Mouse (Mus musculus) spleen, postnatal 0 days (tissue): ENCODE results near the gene Olfr365. TPM values are rescaled to one million over a fixed set of nuclear protein-coding genes. Genes with fewer than 3 reads are reported as not detected.

Source experiments
- polyA plus RNA-seq: library from polyadenylated mRNA; unstranded; fragments of >200 nt; fragmentation: Nextera tagmentation; extraction: Ambion mirVana; gene quantifications from 2 replicates; pipeline ENCODE4 v1.2.1, GENCODE M21; 2015

The Olfr365 gene
- not detected in 2 replicates for polyA plus RNA-seq

DNA sequence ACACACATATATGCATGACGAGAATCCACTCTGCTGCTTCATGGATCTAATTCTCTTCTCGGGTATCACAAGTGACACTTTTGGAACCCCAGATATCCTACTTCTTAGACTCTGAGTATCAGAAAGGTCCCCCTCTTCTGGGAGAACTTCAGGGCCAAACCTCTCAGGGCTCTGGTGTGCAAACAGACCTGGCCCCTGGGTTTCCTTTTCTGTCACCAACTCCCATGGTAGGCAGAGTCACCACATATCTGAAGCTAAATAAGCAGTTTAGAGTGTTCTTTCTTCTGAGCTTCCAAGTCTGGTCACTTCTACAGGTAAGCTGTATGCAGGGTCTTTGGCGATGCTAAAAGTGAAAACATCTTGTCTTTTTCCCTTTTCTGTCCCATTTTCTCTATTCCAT lies at the start of gene Olfr365:
TSS of gene Olfr365 (plus strand) at position 301 of the 400 bp plus-strand sequence.

DNA sequence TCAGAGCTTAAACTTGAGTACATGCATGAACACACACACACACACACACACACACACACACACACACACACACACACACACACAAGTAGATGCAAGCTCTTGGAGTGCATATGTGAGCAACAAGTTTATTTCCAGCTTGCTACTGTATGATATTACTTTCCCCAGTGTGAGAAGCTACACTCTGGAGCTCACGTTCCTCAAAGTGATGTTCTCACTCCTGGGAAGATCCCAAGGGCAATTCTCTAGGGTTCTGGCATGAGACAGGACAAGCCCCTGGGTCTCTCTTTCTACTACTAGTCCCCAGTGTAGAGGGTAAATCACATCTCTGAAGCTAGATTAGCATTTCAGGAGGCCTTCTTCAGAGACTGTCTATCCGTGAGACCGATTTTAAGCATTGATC lies 49.0 kb upstream of the Olfr365 start, which contains the start of gene Olfr364-ps1:
TSS of gene Olfr364-ps1 (plus strand) at position 301 of the 400 bp plus-strand sequence.

DNA sequence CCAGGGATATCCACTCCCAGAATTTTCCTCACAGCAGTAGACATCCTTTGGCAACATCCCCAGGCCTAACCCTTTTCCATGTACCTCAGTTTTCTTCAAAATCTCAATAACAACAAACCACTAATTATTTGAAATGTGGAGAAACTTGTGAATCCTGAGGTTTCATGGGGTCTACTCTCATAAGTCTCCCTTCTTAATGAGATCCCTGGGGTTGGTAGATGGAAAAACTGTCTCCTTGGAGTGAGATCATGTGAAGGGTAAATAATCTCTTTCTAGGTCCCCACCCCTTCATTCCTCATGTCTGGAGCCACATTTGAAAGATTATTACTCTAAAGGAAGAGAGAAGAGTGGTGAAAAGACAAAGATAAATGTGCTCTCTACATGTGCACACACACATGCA lies 23.3 kb downstream of the Olfr365 start, which contains the start of gene Olfr366:
TSS of gene Olfr366 (plus strand) at position 301 of the 400 bp plus-strand sequence.

Other genes with a start within 250 kb of the Olfr365 start
- gene Olfr357, start 194.4 kb upstream of the Olfr365 start, polyA plus RNA-seq = not detected in 2 replicates
- gene Olfr358, start 178.9 kb upstream of the Olfr365 start, polyA plus RNA-seq = not detected in 2 replicates
- gene Olfr360, start 122.5 kb upstream of the Olfr365 start, polyA plus RNA-seq = not detected in 2 replicates
- not detected in 2 replicates for gene Olfr361, start 98.9 kb upstream of the Olfr365 start, polyA plus RNA-seq
- not detected in 2 replicates for gene Olfr362, start 70.3 kb upstream of the Olfr365 start, polyA plus RNA-seq
- not detected in 2 replicates for gene Olfr364-ps1, start 48.9 kb upstream of the Olfr365 start, polyA plus RNA-seq
- gene Olfr366, start 23.4 kb downstream of the Olfr365 start, polyA plus RNA-seq = not detected in 2 replicates
- gene Olfr368, start 138.3 kb downstream of the Olfr365 start, polyA plus RNA-seq = not detected in 2 replicates
- gene Pdcl, start 171.1 kb downstream of the Olfr365 start, polyA plus RNA-seq = 16.5 and 20.2 TPM in 2 replicates
- 7.7 and 8.4 TPM in 2 replicates for gene Rc3h2, start 234.7 kb downstream of the Olfr365 start, polyA plus RNA-seq